Mouse (Mus musculus) cortical plate, adult 2 months (tissue): ENCODE measurements around the gene Olfr821.
"Not testable (repeated sequence)": the region's sequence is repeated elsewhere in the genome, so short reads cannot be mapped to it uniquely, and the experiment has no call there.

ENCODE experiments used
- CTCF ChIP-seq: fragments of 200-500 bp; IDR thresholded peaks from 2 replicates; pipeline ENCODE4 v1.5.1; 2011; ENCODE audit warnings: mild to moderate bottlenecking, control low read depth, low read length; ENCODE audit not compliant: insufficient read depth; ENCODE audit errors: extremely low read depth
- POLR2A ChIP-seq: fragments of 200-500 bp; IDR thresholded peaks from 2 replicates; pipeline ENCODE4 v1.6.1; 2011; ENCODE audit warnings: mild to moderate bottlenecking, low read length, control low read depth; ENCODE audit not compliant: insufficient read depth; ENCODE audit errors: extremely low read depth

- TF ChIP-seq CTCF, POLR2A: not testable (repeated sequence)
Observed at GRCm38 (mm10) chr10:129984962-129985361, 45.2 kb upstream of the Olfr821 start, which contains the start of gene Gm10310.
